Mouse (Mus musculus): ENCODE data around the gene Srr. TPM values are rescaled to one million over a fixed set of nuclear protein-coding genes. Genes with fewer than 3 reads are reported as not detected.

The Srr gene
- polyA plus RNA-seq, 1 experiment from 2014 or later, result 10.0 TPM

DNA sequence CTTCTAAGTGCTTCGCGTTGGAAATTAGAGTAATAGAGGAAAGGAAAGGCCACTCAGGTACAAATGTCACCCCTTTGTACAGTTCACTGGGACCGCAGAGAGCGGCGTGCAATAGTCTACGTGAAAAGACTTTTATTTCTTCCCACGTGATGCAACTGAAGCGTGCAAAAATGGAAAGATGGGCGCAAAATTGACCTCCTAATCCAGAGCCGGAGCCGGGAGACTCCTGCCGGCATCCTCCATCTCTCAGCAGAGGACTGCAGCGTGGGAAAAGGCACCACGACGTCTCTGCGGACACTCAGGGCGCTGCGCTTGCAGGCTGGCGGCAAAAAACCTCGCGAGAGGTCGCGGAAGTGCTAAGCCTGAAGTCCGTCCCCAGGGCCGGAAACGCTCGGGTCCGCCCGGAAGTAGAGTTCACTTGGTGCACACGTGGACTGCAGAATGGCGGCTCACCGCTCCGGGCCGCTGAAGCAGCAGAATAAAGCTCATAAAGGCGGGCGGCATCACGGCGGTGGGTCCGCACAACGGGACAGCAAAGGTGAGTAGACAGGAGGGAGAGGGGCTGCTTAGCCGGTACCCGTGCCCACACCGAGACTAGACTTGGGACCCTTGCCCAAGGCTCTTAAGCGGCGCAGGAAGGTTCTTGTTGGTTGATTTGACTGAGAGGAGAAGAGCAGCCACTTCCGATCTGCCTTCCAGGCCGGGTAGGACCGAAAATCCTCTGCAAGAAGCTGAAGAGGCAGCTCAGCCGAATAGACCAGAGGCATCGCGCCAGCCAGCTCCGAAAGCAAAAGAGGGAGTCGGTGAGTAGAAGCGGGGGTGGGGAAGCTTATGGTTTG, 27.9 kb downstream of the Srr start, which contains the start of gene Tsr1:
Tsr1 (plus strand) TSS at position 394 of the 839 bp plus-strand sequence.
- Histone ChIP-seq H3K9ac (ENCODE audit: low read depth, low read length) (peak within 1 kb of the TSS; percentile 88), H3K9me3 (ENCODE audit: control insufficient read depth, low read length) (no peaks in the 10 kb centered on the region), H3K27me3 (replicated peaks; ENCODE audit: control insufficient read depth, insufficient read depth, low read length) (no peaks in the 10 kb centered on the region), H3K4me2 (peak within 1 kb of the TSS; percentile 93), H3K4me1 (replicated peaks; ENCODE audit: control insufficient read depth, insufficient read depth, low read length) (peaks cover 10% of the 10 kb centered on the region), H3K4me3 (ENCODE audit: low read depth, low read length) (peak within 1 kb of the TSS; percentile 78), H3K36me3 (ENCODE audit: control insufficient read depth, insufficient read depth, low read length) (peaks cover 32% of the 10 kb centered on the region), H3K27ac (ENCODE audit: low read depth, low read length) (peak within 1 kb of the TSS; percentile 77)
- under 1% methylated on average over 54 of the region's 54 CpGs for WGBS
- ATAC-seq (replicated peaks; ENCODE audit: low FRiP score) (peak; percentile 83), DNase-seq (ENCODE audit: low spot score) (peak; percentile 89)

DNA sequence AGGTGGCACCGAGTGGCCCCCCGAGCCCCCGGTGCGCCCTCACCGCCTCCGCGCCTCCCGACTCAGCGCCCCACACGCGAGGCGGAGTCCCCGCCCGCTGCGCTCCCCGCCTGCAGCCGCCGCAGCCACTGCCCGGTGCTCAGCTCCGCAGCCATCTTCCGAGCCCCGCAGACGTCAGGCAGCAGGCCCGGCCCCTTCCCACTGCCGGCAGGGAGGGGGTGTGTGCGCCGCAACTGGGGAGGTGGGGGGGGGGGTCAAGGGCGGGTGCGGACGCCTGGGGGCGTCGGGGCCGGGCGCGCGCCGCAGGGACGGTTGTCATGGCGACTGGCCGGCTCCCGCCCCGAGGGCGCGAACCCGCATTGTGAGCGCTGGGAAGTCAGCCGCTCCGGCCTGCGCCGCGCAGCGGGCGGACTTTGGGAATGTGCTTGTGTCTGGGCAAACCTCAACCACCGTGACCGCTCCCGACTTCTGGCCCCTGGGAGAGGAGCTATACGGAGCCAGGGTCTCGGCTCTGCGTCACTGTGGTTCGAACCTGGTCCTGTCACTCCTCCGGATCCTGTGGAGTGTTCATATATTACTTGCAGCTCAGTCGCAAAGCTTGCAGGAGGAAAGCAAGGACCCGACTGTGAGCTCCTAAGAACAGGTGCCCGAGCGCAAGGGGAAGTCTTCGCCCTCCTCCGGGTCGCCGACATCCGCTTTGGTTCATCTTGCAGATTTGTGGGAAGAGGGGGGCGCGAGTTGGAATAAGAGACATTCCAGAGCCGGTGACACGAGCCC, 28.7 kb downstream of the Srr start, which contains the start of gene Sgsm2:
Sgsm2 (minus strand) TSS at position 160 of the 777 bp plus-strand sequence.
- peak within 1 kb of the TSS; percentile 93 for H3K4me2 ChIP-seq
- no peaks in the 10 kb centered on the region for H3K27me3 ChIP-seq (replicated peaks; ENCODE audit: control insufficient read depth, insufficient read depth, low read length)
- H3K4me1 ChIP-seq (replicated peaks; ENCODE audit: control insufficient read depth, insufficient read depth, low read length), result peaks cover 10% of the 10 kb centered on the region
- peak within 1 kb of the TSS; percentile 78 for H3K4me3 ChIP-seq (ENCODE audit: low read depth, low read length)
- no peaks in the 10 kb centered on the region for H3K9me3 ChIP-seq (ENCODE audit: control insufficient read depth, low read length)
- H3K27ac ChIP-seq (ENCODE audit: low read depth, low read length), result peak within 1 kb of the TSS; percentile 77
- peaks cover 28% of the 10 kb centered on the region for H3K36me3 ChIP-seq (ENCODE audit: control insufficient read depth, insufficient read depth, low read length)
- peak within 1 kb of the TSS; percentile 88 for H3K9ac ChIP-seq (ENCODE audit: low read depth, low read length)
- ATAC-seq (replicated peaks; ENCODE audit: low FRiP score), result peak; percentile 64
- peak; percentile 82 for DNase-seq (ENCODE audit: low spot score)
- under 1% methylated on average over 73 of the region's 74 CpGs for whole genome bisulfite sequencing

DNA sequence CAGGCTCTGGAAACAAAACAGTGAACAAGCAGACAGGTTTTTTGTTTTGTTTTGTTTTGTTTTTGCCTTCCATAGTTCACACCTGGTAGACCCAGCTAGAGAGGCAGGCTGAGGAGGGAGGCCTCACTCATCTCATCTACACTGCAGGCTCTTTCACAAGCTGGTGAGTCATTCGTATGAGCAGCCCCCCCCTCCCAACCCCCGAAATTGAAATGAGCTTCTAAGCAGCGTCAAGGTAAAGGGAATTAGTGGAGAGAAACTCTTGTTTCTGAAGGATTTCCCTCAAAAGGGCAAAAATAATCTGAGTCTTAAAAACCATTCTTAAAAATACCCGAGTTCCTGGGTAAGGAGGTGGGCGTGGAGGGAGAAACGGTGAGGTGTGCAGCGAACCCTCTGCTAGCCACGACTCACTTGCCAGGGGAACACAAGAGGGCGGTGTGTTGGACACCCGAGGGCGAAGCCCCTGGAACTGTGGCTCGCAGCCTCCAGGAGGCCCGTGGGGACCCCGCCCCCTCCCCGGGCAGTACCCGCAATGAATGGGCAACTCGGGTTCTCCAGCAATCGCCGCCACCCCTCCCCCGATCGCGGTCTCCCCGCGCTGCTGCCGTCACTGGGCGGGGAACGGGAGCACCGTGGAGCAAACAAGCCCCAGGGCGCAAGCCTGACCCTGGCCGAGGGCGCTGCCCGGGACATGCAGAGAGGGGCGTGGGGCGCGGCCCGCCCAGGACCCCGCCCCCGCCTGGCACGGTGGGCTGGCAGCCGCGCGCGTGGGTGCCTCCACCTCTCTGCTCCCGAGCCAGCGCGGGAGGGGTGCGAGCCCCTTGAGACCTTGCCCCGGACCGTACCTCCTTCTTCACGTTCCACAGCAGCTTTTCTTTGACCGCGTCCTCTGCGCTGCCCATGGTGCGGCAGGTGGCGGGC, 29.5 kb downstream of the Srr start:
- H3K27me3 ChIP-seq (replicated peaks; ENCODE audit: control insufficient read depth, insufficient read depth, low read length), result no peaks in the 10 kb centered on the region
- peak overlapping the region; percentile 93 for H3K4me2 ChIP-seq
- H3K9ac ChIP-seq (ENCODE audit: low read depth, low read length), result peak overlapping the region; percentile 88
- under 1% methylated on average over 49 of the region's 55 CpGs for WGBS
- ATAC-seq (replicated peaks; ENCODE audit: low FRiP score), result peak; percentile 66
- H3K4me3 ChIP-seq (ENCODE audit: low read depth, low read length), result peak overlapping the region; percentile 78
- peaks cover 10% of the 10 kb centered on the region for H3K4me1 ChIP-seq (replicated peaks; ENCODE audit: control insufficient read depth, insufficient read depth, low read length)
- peaks cover 19% of the 10 kb centered on the region for H3K36me3 ChIP-seq (ENCODE audit: control insufficient read depth, insufficient read depth, low read length)
- H3K9me3 ChIP-seq (ENCODE audit: control insufficient read depth, low read length), result no peaks in the 10 kb centered on the region
- H3K27ac ChIP-seq (ENCODE audit: low read depth, low read length), result peak overlapping the region; percentile 77
- DNase-seq (ENCODE audit: low spot score), result peak; percentile 81

DNA sequence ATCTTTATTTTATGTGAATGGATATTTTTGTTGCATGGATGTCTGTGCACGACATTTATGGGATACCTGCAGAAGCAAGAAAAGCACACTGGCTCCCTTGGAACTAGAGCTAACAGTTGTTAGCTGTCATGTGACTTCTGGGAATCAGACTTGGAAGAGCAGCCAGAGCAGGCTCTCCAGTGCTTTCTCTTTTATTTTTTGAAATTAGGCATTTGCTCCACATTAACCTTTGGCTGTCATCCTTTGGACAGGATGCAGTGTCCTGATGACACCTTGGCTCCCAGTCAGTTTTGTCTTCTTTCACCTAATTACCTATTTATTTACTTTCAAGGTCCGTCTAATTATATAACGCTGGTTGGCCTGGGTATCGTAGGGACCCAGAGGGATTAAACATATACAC, 31.1 kb downstream of the Srr start:
- Histone ChIP-seq H3K4me3 (ENCODE audit: low read depth, low read length) (no peak overlapping the region), H3K4me2 (no peak overlapping the region), H3K36me3 (ENCODE audit: control insufficient read depth, insufficient read depth, low read length) (peaks cover 3% of the 10 kb centered on the region), H3K9ac (ENCODE audit: low read depth, low read length) (no peak overlapping the region), H3K27me3 (replicated peaks; ENCODE audit: control insufficient read depth, insufficient read depth, low read length) (no peaks in the 10 kb centered on the region), H3K4me1 (replicated peaks; ENCODE audit: control insufficient read depth, insufficient read depth, low read length) (peaks cover 3% of the 10 kb centered on the region), H3K27ac (ENCODE audit: low read depth, low read length) (no peak overlapping the region), H3K9me3 (ENCODE audit: control insufficient read depth, low read length) (no peaks in the 10 kb centered on the region)
- ATAC-seq (replicated peaks; ENCODE audit: low FRiP score), result no peak
- DNase-seq (ENCODE audit: low spot score), result no peak
- 89% methylated on average over 4 of the region's 4 CpGs for WGBS

DNA sequence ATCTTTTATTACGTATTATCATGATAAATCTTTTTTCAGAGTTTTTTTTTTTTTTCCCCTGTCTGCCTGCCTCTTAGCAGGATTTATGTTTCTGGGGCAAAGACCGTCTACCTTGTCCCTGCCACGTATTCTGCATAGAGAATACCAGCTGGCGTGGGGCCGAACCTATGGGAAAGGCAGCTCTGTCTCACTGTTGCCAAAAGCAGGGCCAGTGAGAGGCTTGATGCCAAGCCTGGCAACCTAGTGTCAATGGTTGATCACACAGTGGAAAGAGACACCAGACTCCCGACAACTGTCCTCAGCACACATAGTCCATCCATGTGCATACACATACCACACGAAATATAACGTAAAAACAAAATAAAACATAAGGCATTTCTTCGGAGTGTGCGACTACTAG, 42.6 kb downstream of the Srr start:
- no peaks in the 10 kb centered on the region for H3K27me3 ChIP-seq (replicated peaks; ENCODE audit: control insufficient read depth, insufficient read depth, low read length)
- H3K9me3 ChIP-seq (ENCODE audit: control insufficient read depth, low read length), result no peaks in the 10 kb centered on the region
- H3K4me2 ChIP-seq, result no peak overlapping the region
- ATAC-seq (replicated peaks; ENCODE audit: low FRiP score), result no peak
- H3K4me3 ChIP-seq (ENCODE audit: low read depth, low read length), result no peak overlapping the region
- H3K4me1 ChIP-seq (replicated peaks; ENCODE audit: control insufficient read depth, insufficient read depth, low read length), result no peaks in the 10 kb centered on the region
- WGBS, result 90% methylated on average over 10 of the region's 10 CpGs
- no peak overlapping the region for H3K9ac ChIP-seq (ENCODE audit: low read depth, low read length)
- H3K27ac ChIP-seq (ENCODE audit: low read depth, low read length), result no peak overlapping the region
- DNase-seq (ENCODE audit: low spot score), result no peak
- H3K36me3 ChIP-seq (ENCODE audit: control insufficient read depth, insufficient read depth, low read length), result peaks cover 5% of the 10 kb centered on the region; the same call in 1 of the 2 replicates

DNA sequence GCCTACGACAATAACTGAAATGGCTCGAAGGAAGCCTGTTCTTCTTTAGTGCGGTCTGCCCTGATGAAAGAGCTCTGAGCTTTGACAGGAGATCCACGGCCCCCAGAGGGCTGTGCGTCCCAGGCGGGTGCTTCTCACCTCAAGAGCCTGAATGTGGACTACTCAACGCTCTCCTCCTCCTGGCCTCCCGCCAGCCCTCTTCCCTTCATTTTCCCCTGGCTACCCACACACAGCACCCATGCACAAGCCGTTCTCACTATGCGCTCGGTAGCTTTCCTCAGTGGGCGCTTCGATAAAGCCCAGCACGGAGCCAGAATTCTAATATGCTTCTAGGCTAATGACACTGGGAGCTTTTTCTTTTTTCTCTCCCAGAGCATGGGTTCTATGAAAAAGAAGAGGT, 43.8 kb downstream of the Srr start:
- no peak overlapping the region for H3K4me2 ChIP-seq
- DNase-seq (ENCODE audit: low spot score), result no peak
- no peaks in the 10 kb centered on the region for H3K4me1 ChIP-seq (replicated peaks; ENCODE audit: control insufficient read depth, insufficient read depth, low read length)
- H3K27ac ChIP-seq (ENCODE audit: low read depth, low read length), result no peak overlapping the region
- WGBS, result 77% methylated on average over 14 of the region's 14 CpGs
- no peaks in the 10 kb centered on the region for H3K9me3 ChIP-seq (ENCODE audit: control insufficient read depth, low read length)
- H3K9ac ChIP-seq (ENCODE audit: low read depth, low read length), result no peak overlapping the region
- ATAC-seq (replicated peaks; ENCODE audit: low FRiP score), result no peak
- H3K36me3 ChIP-seq (ENCODE audit: control insufficient read depth, insufficient read depth, low read length), result peaks cover 5% of the 10 kb centered on the region; the same call in 1 of the 2 replicates
- no peak overlapping the region for H3K4me3 ChIP-seq (ENCODE audit: low read depth, low read length)
- H3K27me3 ChIP-seq (replicated peaks; ENCODE audit: control insufficient read depth, insufficient read depth, low read length), result no peaks in the 10 kb centered on the region

DNA sequence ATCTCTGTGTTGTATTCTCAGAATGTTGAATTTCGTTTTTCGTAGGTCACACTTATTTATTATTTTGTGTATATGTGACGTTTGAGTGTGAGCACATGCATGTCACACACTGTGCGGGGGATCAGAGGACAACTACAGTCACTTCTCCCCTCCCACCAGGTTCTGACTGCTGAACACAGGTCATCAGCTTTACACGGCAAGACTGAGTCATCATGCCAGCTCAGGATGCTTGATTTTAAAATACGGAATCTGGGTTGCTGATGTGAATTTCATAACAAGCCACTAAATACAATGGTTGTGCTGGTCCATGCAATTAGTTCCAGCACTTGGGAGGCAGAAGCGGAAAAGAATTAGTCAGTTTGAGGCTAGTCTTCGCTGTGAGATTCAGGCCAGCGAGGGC, 44.7 kb downstream of the Srr start:
- no peak for ATAC-seq (replicated peaks; ENCODE audit: low FRiP score)

DNA sequence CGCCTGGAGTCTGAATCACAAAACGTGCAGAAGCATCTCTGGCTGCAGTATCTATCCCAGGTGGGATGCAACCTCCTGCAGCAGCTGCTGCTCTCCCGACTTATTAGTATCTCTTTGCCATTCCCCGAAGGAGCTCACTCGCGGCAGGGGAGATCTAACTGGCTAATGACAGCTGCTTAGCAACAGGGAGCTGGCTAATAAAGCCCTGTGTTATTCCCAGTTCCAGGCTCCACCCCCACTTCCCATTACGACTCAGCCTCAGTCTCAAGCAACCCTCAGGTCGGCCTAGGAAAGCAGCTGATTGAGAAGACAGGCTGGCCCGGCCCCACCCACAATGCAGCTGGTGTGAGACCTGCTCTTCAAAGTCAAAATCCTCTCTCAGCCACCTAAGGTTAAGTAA, 48.9 kb downstream of the Srr start:
- no peak overlapping the region for H3K4me3 ChIP-seq (ENCODE audit: low read depth, low read length)
- H3K9ac ChIP-seq (ENCODE audit: low read depth, low read length), result no peak overlapping the region
- 16% methylated on average over 9 of the region's 9 CpGs for WGBS
- no peak overlapping the region for H3K27ac ChIP-seq (ENCODE audit: low read depth, low read length)
- no peaks in the 10 kb centered on the region for H3K36me3 ChIP-seq (ENCODE audit: control insufficient read depth, insufficient read depth, low read length)
- DNase-seq (ENCODE audit: low spot score) (peak; percentile 40), ATAC-seq (replicated peaks; ENCODE audit: low FRiP score) (0 out of 2 replicates have a peak, but pooled peaks have one; percentile 29)
- H3K9me3 ChIP-seq (ENCODE audit: control insufficient read depth, low read length), result no peaks in the 10 kb centered on the region
- no peak overlapping the region for H3K4me2 ChIP-seq
- no peaks in the 10 kb centered on the region; the same call in 1 of the 2 replicates for H3K4me1 ChIP-seq (replicated peaks; ENCODE audit: control insufficient read depth, insufficient read depth, low read length)
- H3K27me3 ChIP-seq (replicated peaks; ENCODE audit: control insufficient read depth, insufficient read depth, low read length), result no peaks in the 10 kb centered on the region

More for the DNA sequence above, 44.7 kb downstream of the Srr start:
- Histone ChIP-seq H3K36me3 (ENCODE audit: control insufficient read depth, insufficient read depth, low read length) (peaks cover 5% of the 10 kb centered on the region; the same call in 1 of the 2 replicates), H3K4me2 (no peak overlapping the region), H3K27ac (ENCODE audit: low read depth, low read length) (no peak overlapping the region), H3K9me3 (ENCODE audit: control insufficient read depth, low read length) (no peaks in the 10 kb centered on the region), H3K27me3 (replicated peaks; ENCODE audit: control insufficient read depth, insufficient read depth, low read length) (no peaks in the 10 kb centered on the region), H3K9ac (ENCODE audit: low read depth, low read length) (no peak overlapping the region), H3K4me3 (ENCODE audit: low read depth, low read length) (no peak overlapping the region), H3K4me1 (replicated peaks; ENCODE audit: control insufficient read depth, insufficient read depth, low read length) (no peaks in the 10 kb centered on the region; the same call in 1 of the 2 replicates)
- 87% methylated on average over 9 of the region's 9 CpGs for WGBS
- DNase-seq (ENCODE audit: low spot score), result no peak
